Mouse (Mus musculus) brain, embryonic 14.5 days (tissue): ENCODE measurements around the gene Atp6ap1l. TPM values are rescaled to one million over a fixed set of nuclear protein-coding genes. Genes with fewer than 3 reads are reported as not detected.
"Not testable (repeated sequence)": the region's sequence is repeated elsewhere in the genome, so short reads cannot be mapped to it uniquely, and the experiment has no call there.

ENCODE experiments used
- DNase-seq: peaks from one replicate; pipeline ENCODE4 v3.0.0-alpha.2; 2011; ENCODE audit warnings: low read depth
- CTCF ChIP-seq: fragments of 200-500 bp; IDR thresholded peaks from 2 replicates; pipeline ENCODE4 v1.5.1; 2012; ENCODE audit warnings: inconsistent platforms, mild to moderate bottlenecking, moderate library complexity, borderline replicate concordance; ENCODE audit not compliant: insufficient read depth, insufficient read length; ENCODE audit errors: extremely low read depth
- POLR2A ChIP-seq: fragments of 200-500 bp; IDR thresholded peaks from 2 replicates; pipeline ENCODE4 v1.6.1; 2012; ENCODE audit warnings: mild to moderate bottlenecking, inconsistent platforms, borderline replicate concordance; ENCODE audit not compliant: poor library complexity, insufficient read depth, insufficient read length, severe bottlenecking; ENCODE audit errors: extremely low read depth
- polyA plus RNA-seq: library from polyadenylated mRNA; depleted of rRNA; stranded (reverse); fragments of >200 nt; gene quantifications from 2 replicates; pipeline ENCODE4 v1.2.3, GENCODE M21; 2012; rRNA removed

Gene Atp6ap1l
- 0.98 and 2.2 TPM in 2 replicates for polyA plus RNA-seq

DNA sequence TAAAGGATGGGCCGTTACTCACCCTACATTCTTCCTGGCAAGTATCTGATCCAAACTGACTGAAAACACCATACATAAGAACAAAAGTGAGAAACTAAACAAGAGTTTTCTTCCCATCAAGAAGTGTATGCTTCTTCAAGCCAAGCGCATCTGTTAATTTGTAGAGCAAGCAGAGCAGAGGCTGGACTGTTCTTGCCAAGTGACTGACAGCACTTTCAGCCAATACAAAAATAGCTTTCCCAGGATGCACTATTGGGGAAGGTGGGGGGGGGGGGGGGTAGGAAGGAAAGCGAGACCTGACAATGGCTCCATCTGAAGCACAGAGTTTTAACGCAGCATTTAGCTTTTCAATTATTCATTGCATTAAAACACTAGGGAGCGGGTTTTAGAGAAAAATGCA, at the start of gene Atp6ap1l:
Gene Atp6ap1l, minus strand, starts transcription at position 180 of the 400 bp plus-strand sequence.
- TF ChIP-seq CTCF: no peak
- no peak for TF ChIP-seq POLR2A
- DNase-seq: peak; percentile 42

- no peak for TF ChIP-seq CTCF
- no peak for TF ChIP-seq POLR2A
- DNase-seq: no peak
Observed at GRCm38 (mm10) chr13:90939600-90939999, 34.4 kb upstream of the Atp6ap1l start.

GRCm38 (mm10) chr13:90939192-90939591, 34.0 kb upstream of the Atp6ap1l start:
- no peak for TF ChIP-seq CTCF
- TF ChIP-seq POLR2A: no peak

GRCm38 (mm10) chr13:90935852-90936251, 30.7 kb upstream of the Atp6ap1l start:
- no peak for TF ChIP-seq POLR2A
- TF ChIP-seq CTCF: no peak

More at GRCm38 (mm10) chr13:90939192-90939591, 34.0 kb upstream of the Atp6ap1l start:
- no peak for DNase-seq

DNA sequence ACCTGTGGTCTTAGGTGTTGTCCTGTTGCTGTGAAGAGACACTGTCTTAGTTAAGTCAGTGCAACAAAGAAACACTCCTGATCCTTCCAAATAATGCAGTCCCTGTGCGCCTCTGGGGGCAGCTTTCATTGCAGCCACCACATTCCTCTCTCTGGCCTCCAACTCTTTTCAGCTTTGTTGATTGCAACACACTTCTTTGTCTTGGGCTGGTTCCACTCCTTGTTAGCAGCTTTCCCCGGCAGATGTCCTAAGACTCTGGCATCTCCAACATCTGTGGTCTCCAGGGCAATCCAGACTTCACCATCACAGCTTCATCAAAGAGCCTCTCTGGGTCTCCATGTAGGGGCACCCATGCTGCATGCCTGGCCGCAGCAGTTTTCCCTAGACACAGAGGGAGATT, 28.1 kb upstream of the Atp6ap1l start:
- no peak for DNase-seq
- TF ChIP-seq CTCF: no peak
- no peak for TF ChIP-seq POLR2A

More at GRCm38 (mm10) chr13:90935852-90936251, 30.7 kb upstream of the Atp6ap1l start:
- no peak for DNase-seq

DNA sequence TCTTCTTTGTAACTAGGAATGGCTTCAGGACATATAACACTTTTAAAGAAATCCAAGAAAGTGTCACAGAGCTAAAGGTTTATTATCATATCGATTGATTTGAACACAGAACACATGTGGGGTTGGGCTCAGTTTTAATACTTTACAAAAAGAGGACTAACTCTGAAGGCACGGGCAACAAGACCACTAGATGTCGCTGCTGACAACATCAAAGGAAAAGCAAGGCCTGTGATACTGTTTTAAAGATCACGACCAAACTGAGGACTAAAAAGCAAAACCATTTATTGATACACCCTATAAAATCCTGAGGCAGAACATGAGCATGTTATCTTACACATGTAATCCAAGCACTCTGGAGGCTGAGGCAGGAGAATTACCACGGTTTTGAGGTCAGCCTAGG, 24.7 kb upstream of the Atp6ap1l start:
- DNase-seq: peak; percentile 87
- TF ChIP-seq CTCF: peak; percentile 77; the same call in 1 of the 2 replicates
- no peak for TF ChIP-seq POLR2A

GRCm38 (mm10) chr13:90928266-90928665, 23.1 kb upstream of the Atp6ap1l start:
- DNase-seq: not testable (repeated sequence)

DNA sequence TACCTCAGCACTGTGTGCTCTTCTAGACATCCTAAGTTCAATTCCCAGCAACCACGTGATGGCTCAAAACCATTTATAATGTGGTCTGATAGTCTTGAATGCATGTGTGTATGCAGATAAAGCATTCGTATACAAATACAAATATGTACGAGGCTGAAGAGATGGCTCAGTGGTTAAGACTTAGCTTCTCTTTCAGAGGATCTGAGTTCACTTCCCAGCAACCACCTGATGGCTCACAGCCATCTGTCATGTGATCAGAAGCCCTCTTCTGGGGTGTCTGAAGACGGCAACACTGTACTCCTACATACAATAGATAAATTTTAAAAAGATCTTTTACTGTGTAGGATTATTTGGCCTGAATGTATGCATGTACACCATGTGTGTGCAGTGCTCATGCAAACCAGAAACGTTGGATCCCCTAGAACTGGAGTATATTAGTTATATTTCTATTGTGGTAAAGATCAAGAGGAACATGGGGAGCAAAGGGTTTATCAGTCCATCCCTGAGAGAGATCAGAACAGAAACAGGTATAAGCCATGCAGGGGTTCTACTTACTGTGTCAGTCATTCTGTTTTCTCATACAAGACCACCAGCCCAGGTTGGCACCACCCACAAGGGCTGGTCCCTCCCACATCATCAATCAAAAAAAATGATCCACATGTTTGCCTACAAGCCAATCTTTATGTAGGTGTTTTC, 21.9 kb upstream of the Atp6ap1l start:
- no peak for DNase-seq
- TF ChIP-seq POLR2A: no peak
- no peak for TF ChIP-seq CTCF

GRCm38 (mm10) chr13:90926125-90926765, 21.1 kb upstream of the Atp6ap1l start:
- TF ChIP-seq POLR2A: no peak
- TF ChIP-seq CTCF: no peak
- no peak for DNase-seq

DNA sequence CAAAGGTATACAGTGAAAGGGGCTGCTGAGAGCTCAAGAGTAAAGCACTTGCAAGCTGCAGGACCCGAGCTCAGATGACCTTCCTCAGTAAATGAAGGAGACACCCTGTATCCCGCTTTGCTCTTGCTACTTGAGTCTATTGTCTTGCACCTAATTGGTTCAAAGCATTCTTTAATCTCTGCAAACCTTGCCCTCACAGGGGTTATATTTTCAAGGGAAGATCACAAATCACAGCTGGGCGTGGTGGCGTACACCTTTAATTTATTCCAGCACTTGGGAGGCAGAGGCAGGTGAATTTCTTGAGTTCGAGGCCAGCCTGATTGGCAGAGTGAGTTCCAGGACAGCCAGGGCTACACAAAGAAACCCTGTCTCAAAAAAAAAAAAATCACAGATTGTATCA, 20.0 kb upstream of the Atp6ap1l start:
- TF ChIP-seq CTCF (no peak), POLR2A (no peak)
- DNase-seq: no peak

DNA sequence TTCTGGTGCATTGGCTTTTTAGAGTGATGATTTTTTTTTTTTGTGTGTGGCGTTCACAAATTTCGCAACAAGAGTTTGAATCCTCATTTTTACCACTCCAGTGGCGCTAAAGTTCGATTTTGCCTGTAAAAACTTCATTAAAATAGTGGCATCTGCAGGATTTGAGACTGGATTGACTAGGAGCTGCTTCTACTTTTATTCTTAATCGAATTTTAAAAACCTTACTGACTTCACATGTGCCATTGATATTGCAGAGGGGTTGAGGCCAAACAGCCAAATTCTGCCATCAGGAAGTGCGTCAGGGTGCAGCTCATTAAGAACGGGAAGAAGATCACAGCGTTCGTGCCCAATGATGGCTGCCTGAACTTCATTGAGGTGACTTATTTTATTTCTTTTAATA, 18.9 kb upstream of the Atp6ap1l start:
- no peak for DNase-seq
- TF ChIP-seq CTCF (no peak), POLR2A (no peak)

DNA sequence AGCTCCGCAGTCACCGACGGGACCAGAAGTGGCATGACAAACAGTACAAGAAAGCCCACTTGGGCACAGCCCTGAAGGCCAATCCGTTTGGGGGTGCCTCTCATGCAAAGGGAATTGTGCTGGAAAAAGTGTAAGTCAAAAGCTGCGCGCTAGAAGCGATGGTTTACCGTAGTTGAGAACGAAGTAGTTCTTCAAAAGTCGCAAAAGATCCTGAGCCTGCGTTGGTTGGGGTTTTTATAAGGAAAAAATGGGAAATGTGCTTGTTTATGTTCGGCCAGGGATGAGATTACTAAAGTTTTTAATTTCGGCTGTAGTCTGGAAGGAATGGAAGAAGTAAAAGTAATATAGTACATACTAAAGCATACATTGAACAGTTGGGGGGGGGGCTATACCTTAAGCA, 18.5 kb upstream of the Atp6ap1l start:
- not testable (repeated sequence) for DNase-seq
